Mouse (Mus musculus) heart, postnatal 0 days (tissue): ENCODE results near the gene P4ha3.

ENCODE experiments used
- CTCF ChIP-seq: IDR thresholded peaks from 2 replicates; pipeline ENCODE4 v1.5.1; 2016; ENCODE audit warnings: antibody characterized with exemption, control low read depth, low read depth
- EP300 ChIP-seq: IDR thresholded peaks from 2 replicates; pipeline ENCODE4 v1.6.1; 2016; ENCODE audit warnings: antibody characterized with exemption, low read depth

DNA sequence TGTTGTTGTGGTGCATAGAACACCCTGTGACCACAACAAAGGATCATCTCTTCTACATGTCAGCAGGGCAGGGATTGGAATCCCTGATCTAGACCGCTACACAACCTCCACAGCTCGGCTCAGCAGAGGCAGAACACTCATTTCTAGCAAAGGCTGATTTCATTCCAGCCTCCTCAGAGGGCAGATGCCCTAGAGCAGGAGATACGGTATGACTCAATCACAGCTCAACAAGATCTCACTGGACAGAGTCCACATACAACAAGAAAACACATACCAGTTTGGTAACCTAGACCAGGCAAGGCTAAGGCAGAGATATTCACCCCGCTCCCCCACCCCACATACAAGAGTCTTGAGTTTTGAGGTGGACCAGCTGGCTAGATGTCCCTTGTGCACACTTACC lies 43.3 kb downstream of the P4ha3 start:
- TF ChIP-seq CTCF (no peak), EP300 (no peak)
